Mouse (Mus musculus) ES-CJ7 (cell line): ENCODE measurements at regions not wholly inside any gene's neighbourhood (a gene's known extent, or its start where the extent isn't known, plus 50 kb on each side); places are given as distances from the start of the nearest gene placed in this dataset.
"Not testable (repeated sequence)": the region's sequence is repeated elsewhere in the genome, so short reads cannot be mapped to it uniquely, and the experiment has no call there.

ENCODE experiments used
- DNase-seq: peaks from one replicate; pipeline ENCODE4 v3.0.0; 2011; ENCODE audit warnings: low read depth, low spot score

- peak; percentile 89 for DNase-seq
Measured at GRCm38 (mm10) chr5:109842186-109842978, 80.8 kb upstream of the Gm15446 start.

GRCm38 (mm10) chr5:109844236-109844635, 79.0 kb upstream of the Gm15446 start:
- DNase-seq: not testable (repeated sequence)

GRCm38 (mm10) chr5:109844753-109845186, 78.4 kb upstream of the Gm15446 start:
- DNase-seq: peak; percentile 94

- DNase-seq: not testable (repeated sequence)
Measured at GRCm38 (mm10) chr5:109851225-109851624, 72.0 kb upstream of the Gm15446 start.

GRCm38 (mm10) chr5:109860402-109860801, 62.8 kb upstream of the Gm15446 start:
- DNase-seq: peak; percentile 76

GRCm38 (mm10) chr5:109864517-109864916, 58.7 kb upstream of the Gm15446 start:
- not testable (repeated sequence) for DNase-seq

GRCm38 (mm10) chr5:109865628-109866027, 57.6 kb upstream of the Gm15446 start:
- peak; percentile 42 for DNase-seq

GRCm38 (mm10) chr5:109866337-109867126, 56.7 kb upstream of the Gm15446 start:
- DNase-seq: peak; percentile 95

- DNase-seq: not testable (repeated sequence)
Measured at GRCm38 (mm10) chr5:109867221-109867620, 56.0 kb upstream of the Gm15446 start.
